Mouse (Mus musculus) olfactory bulb, adult 2 months (tissue): ENCODE results near the gene Cys1. TPM values are rescaled to one million over a fixed set of nuclear protein-coding genes. Genes with fewer than 3 reads are reported as not detected.
"Not testable (repeated sequence)": the region's sequence is repeated elsewhere in the genome, so short reads cannot be mapped to it uniquely, and the experiment has no call there.

Source experiments
- H3K27ac ChIP-seq: fragments of 200-500 bp; 2 replicates; pipeline ENCODE4 v1.5.1; 2012; ENCODE audit warnings: low read depth, low read length; ENCODE audit not compliant: insufficient read depth
- H3K4me1 ChIP-seq: fragments of 200-500 bp; 2 replicates; pipeline ENCODE4 v1.6.1; 2012; ENCODE audit warnings: low read length; ENCODE audit not compliant: control insufficient read depth, insufficient read depth
- H3K4me3 ChIP-seq: fragments of 200-500 bp; 2 replicates; pipeline ENCODE4 v1.5.1; 2012; ENCODE audit warnings: mild to moderate bottlenecking, low read depth, low read length, moderate library complexity; ENCODE audit not compliant: insufficient read depth
- CTCF ChIP-seq: fragments of 200-500 bp; IDR thresholded peaks from 2 replicates; pipeline ENCODE4 v1.5.1; 2012; ENCODE audit warnings: low read depth, mild to moderate bottlenecking, low read length, moderate library complexity; ENCODE audit not compliant: insufficient read depth
- POLR2A ChIP-seq: fragments of 200-500 bp; IDR thresholded peaks from 2 replicates; pipeline ENCODE4 v1.6.1; 2012; ENCODE audit warnings: mild to moderate bottlenecking, low read depth, low read length, moderate library complexity; ENCODE audit not compliant: insufficient read depth
- WGBS: fragments of 180-500 bp; shearing (Covaris S2); methylation state at CpG from one replicate; pipeline ENCODE4 v1.1.7; 2018; 5-methylcytosine and 5-hydroxymethylcytosine counted together
- polyA plus RNA-seq: library from polyadenylated mRNA; stranded (reverse); fragments of >200 nt; gene quantifications from 2 replicates; pipeline ENCODE4 v1.2.4, GENCODE M21; 2012; ENCODE audit warnings: low replicate concordance; ENCODE audit not compliant: missing spikeins, insufficient read depth, insufficient read length

Cys1 gene
- polyA plus RNA-seq, 1 experiment, result not detected

GRCm38 (mm10) chr12:24651642-24652342 lies 29.8 kb downstream of the Cys1 start:
- WGBS, result 2% methylated on average over 36 of the region's 36 CpGs
- Histone ChIP-seq H3K27ac (peak overlapping the region; percentile 74), H3K4me3 (peak overlapping the region; percentile 82), H3K4me1 (peaks cover 19% of the 10 kb centered on the region)
- TF ChIP-seq CTCF, result no peak
- TF ChIP-seq POLR2A, result peak; percentile 46; the same call in 1 of the 2 replicates

GRCm38 (mm10) chr12:24651063-24651557 lies 30.5 kb downstream of the Cys1 start, which contains the start of gene Klf11:
Gene Klf11 (plus strand): TSS chr12:24651274.
- H3K4me3 ChIP-seq, result peak within 1 kb of the TSS; percentile 82
- peak within 1 kb of the TSS; percentile 74 for H3K27ac ChIP-seq
- under 1% methylated on average over 68 of the region's 68 CpGs for WGBS
- no peak for TF ChIP-seq CTCF
- peak; percentile 78 for TF ChIP-seq POLR2A
- peaks cover 17% of the 10 kb centered on the region for H3K4me1 ChIP-seq

DNA sequence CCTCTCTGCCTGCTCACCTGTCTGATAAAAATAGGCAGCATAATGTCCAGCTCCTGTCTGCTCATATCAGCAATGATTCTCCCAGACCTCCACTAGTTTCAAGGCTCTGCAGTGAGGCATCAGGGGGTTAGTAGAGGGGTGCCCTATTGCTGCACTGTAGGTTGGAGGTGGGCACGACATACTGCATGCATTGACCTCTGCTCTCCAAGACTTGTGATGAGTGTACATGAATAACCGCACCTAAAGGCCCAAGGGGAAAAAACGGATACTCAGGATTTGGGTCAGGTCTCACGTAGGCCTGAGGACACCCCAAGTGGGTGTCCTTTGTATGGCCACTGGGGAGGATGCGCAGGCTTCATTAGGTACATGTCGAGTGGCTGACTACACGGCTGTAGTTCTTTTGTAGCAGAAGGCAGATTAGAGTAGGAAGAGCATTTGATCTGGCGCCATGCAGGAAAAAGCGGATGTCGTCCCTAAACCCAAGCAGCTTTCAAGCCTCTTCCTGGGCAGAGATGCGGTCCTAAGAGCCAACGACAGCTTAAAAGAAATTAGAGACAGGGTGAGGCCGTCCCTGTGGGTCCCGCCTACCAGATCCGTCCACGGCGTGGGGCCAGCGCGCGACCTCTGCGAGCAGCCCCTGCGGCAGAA lies 31.1 kb downstream of the Cys1 start:
- no peak for TF ChIP-seq POLR2A
- TF ChIP-seq CTCF, result no peak
- peaks cover 17% of the 10 kb centered on the region for H3K4me1 ChIP-seq
- WGBS, result 6% methylated on average over 22 of the region's 22 CpGs
- peak overlapping the region; percentile 63 for H3K27ac ChIP-seq
- peak overlapping the region; percentile 82 for H3K4me3 ChIP-seq

DNA sequence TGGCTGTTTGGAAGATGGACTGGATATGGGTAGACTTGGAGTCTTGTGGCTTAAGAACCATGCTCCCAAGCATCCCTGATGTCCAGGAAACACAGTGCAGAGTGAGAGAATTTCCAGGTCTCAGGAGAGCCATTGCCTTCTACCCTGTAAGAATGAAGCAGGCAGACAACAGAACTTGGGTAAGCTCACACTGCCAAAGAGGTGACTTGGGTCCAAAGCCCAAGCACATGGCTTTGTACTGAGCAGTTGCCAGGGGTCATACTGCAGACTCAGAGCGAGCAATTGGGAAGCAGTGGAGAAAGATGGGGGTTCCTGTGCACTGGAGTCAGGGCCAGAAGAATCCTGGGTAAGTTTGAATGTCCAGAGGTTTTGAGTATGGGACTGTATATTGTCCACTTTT lies 33.5 kb downstream of the Cys1 start:
- H3K4me1 ChIP-seq, result peaks cover 11% of the 10 kb centered on the region
- WGBS, result 76% methylated on average over 1 of the region's 1 CpGs
- no peak for TF ChIP-seq CTCF
- TF ChIP-seq POLR2A, result no peak
- no peak overlapping the region for H3K4me3 ChIP-seq
- H3K27ac ChIP-seq, result no peak overlapping the region

DNA sequence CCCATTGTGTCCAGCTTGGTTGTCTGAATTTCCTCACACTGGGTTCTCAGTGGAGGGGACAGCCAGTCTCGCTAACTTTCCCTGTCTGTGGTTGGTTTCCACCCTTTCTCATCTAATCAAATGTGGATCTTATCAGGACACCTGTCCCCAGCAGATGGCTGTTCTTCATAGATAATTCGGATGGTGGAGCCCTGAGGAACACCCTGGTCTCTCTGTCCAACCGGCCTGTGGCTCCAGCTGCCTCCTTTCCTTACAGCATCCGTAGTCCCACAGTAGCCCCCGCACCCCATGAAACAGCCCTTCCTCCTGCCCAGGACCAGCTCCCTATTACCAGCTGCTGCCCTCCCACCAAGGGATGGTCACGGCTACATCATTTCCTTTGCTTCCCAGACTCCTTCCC lies 35.7 kb downstream of the Cys1 start:
- Histone ChIP-seq H3K4me3 (no peak overlapping the region), H3K4me1 (peaks cover 13% of the 10 kb centered on the region), H3K27ac (no peak overlapping the region)
- TF ChIP-seq CTCF (no peak), POLR2A (no peak)
- WGBS, result 95% methylated on average over 6 of the region's 6 CpGs

DNA sequence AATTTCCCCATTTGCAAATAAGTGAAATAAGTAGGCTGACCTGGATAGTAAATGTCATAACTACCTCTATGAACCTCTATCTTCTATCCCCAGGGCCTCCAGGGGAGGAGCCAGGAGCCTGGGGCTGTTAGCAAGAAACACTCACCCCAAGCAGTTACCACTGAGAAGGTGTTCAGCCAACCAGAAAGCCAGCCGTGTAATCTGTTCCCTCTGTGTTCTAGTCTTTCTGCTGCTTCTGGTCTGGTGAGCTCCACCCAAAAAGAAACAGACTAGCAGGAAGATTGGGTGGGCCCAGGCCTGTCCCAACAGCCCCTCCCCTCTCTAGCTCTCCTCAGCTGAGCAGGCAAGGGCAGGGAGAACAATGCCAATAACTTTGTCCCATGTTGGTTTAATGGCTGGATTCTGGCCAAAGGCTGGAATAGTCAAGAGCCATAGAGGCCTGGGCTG lies 37.5 kb downstream of the Cys1 start:
- no peak overlapping the region for H3K4me3 ChIP-seq
- WGBS, result 62% methylated on average over 1 of the region's 1 CpGs
- H3K4me1 ChIP-seq, result peaks cover 8% of the 10 kb centered on the region
- TF ChIP-seq POLR2A (no peak), CTCF (no peak)
- H3K27ac ChIP-seq, result no peak overlapping the region

- Histone ChIP-seq H3K27ac (no peak overlapping the region), H3K4me3 (no peak overlapping the region), H3K4me1 (peaks cover 8% of the 10 kb centered on the region)
- TF ChIP-seq CTCF, result no peak
- no peak for TF ChIP-seq POLR2A
- WGBS, result 31% methylated on average over 4 of the region's 4 CpGs
Measured at GRCm38 (mm10) chr12:24642370-24642802, 39.2 kb downstream of the Cys1 start.

DNA sequence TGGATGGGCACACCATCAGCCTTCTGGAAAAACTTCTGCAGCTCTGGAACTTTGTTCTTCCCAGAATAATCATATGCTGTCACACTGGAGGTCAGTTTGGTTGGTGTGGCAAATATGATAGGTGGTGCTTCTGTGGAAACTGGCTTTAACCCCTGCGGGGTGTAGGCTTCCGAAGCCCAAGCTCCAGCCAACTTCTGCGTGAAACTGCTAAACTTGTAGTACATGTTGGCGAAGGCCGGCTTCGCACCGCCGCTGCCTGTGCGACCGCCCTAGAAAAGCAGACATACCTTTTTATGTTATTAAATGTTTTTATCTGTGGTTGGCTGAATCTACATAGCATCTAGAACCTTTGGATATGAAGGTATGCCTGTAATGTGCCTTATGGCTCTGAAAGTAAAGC lies 42.8 kb downstream of the Cys1 start:
- not testable (repeated sequence) for H3K4me1 ChIP-seq, H3K27ac ChIP-seq, H3K4me3 ChIP-seq
- WGBS, result 99% methylated on average over 10 of the region's 10 CpGs

DNA sequence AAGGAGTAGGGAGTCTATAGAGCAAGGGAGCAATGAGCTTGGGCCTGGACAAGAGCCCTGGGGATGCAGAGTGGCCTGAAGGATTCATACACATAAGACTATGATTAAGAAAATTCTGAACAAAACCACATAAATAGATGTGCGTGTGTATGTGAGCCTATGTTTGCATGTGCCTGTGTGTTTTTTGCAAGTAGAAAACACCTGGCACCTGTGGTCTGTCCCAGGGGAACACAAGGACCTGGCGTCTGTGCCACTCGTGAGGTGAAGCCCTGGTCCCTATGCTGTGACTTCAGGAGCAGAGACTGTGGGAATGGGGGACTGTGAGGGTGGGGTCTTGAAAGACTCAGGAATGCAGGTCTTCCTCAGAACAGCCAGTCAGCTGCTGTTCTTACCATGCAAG lies 47.0 kb downstream of the Cys1 start:
- WGBS, result 94% methylated on average over 3 of the region's 3 CpGs
- Histone ChIP-seq H3K27ac (no peak overlapping the region), H3K4me3 (no peak overlapping the region), H3K4me1 (no peaks in the 10 kb centered on the region)
- TF ChIP-seq POLR2A, result no peak
- TF ChIP-seq CTCF, result no peak

DNA sequence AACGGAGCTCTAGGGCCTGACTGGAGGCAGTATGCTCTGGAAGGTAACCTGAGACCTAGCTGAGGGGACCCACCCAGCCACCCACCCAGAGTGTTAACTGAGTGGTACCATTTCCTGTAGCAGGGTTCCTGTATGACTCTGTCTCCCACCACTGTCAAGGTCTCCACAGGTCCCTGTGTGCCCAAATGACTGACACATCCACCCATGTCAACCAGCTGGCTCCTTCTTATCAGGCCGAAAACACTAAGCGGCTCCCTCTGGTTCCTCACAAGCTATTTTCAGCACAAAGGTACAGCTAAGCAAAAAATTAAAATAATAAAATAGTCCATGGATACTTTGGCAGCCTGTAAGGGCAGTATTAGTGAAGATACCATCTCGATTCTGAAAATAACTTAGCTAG lies 47.4 kb downstream of the Cys1 start:
- Histone ChIP-seq H3K27ac (no peak overlapping the region), H3K4me3 (no peak overlapping the region), H3K4me1 (no peaks in the 10 kb centered on the region)
- TF ChIP-seq CTCF (no peak), POLR2A (no peak)
- WGBS, result 78% methylated on average over 4 of the region's 4 CpGs
